Mouse (Mus musculus) stomach, postnatal 0 days (tissue): ENCODE results near the gene Tnrc6b. TPM values are rescaled to one million over a fixed set of nuclear protein-coding genes. Genes with fewer than 3 reads are reported as not detected.

Source experiments
- ATAC-seq: fragments of 200-750 bp; cut with Nextera tagmentation; 2 replicates; pipeline ENCODE4 v1.8.0; 2017; ENCODE audit not compliant: low FRiP score, low TSS enrichment
- DNase-seq: peaks from one replicate; pipeline ENCODE4 v3.0.0-alpha.2; 2016; ENCODE audit warnings: low spot score
- H3K27ac ChIP-seq: fragments of 300-500 bp; sonication (generic); replicated peaks from 2 replicates; pipeline ENCODE4 v1.5.1; 2014; ENCODE audit warnings: mild to moderate bottlenecking, control low read depth
- H3K27me3 ChIP-seq: fragments of 300-500 bp; sonication (generic); 2 replicates; pipeline ENCODE4 v1.6.1; 2014; ENCODE audit warnings: low read length; ENCODE audit not compliant: control insufficient read depth, insufficient read depth
- H3K36me3 ChIP-seq: fragments of 300-500 bp; sonication (generic); 2 replicates; pipeline ENCODE4 v1.6.1; 2014; ENCODE audit warnings: low read length, mixed read lengths; ENCODE audit not compliant: control insufficient read depth, insufficient read depth
- H3K4me1 ChIP-seq: fragments of 300-500 bp; sonication (generic); replicated peaks from 2 replicates; pipeline ENCODE4 v1.6.1; 2014; ENCODE audit warnings: antibody characterized with exemption; ENCODE audit not compliant: control insufficient read depth, insufficient read depth
- H3K4me2 ChIP-seq: fragments of 300-500 bp; sonication (generic); replicated peaks from 2 replicates; pipeline ENCODE4 v1.6.1; 2014; ENCODE audit warnings: low read depth, mild to moderate bottlenecking, control low read depth, moderate library complexity
- H3K4me3 ChIP-seq: fragments of 300-500 bp; sonication (generic); 2 replicates; pipeline ENCODE4 v1.5.1; 2014; ENCODE audit warnings: low read depth, low read length, control low read depth
- H3K9ac ChIP-seq: fragments of 300-500 bp; sonication (generic); 2 replicates; pipeline ENCODE4 v1.6.1; 2014; ENCODE audit warnings: mild to moderate bottlenecking, low read length, control low read depth, mixed read lengths
- H3K9me3 ChIP-seq: fragments of 300-500 bp; sonication (generic); 2 replicates; pipeline ENCODE4 v1.6.1; 2016; ENCODE audit warnings: low read length; ENCODE audit not compliant: control insufficient read depth
- CTCF ChIP-seq: IDR thresholded peaks from 2 replicates; pipeline ENCODE4 v1.5.1; 2016; ENCODE audit warnings: antibody characterized with exemption, low read depth, mild to moderate bottlenecking, moderate library complexity
- EP300 ChIP-seq: optimal IDR thresholded peaks from 2 replicates; pipeline ENCODE3; 2016; ENCODE audit warnings: antibody characterized with exemption
- WGBS: fragments of 180-500 bp; shearing (Covaris S2); extraction: QIAGEN DNeasy Blood & Tissue Kit; methylation state at CpG from one replicate; pipeline ENCODE4 v1.1.7; 2014; 5-methylcytosine and 5-hydroxymethylcytosine counted together
- polyA plus RNA-seq: library from polyadenylated mRNA; unstranded; fragments of >200 nt; fragmentation: Nextera tagmentation; extraction: Ambion mirVana; gene quantifications from 2 replicates; pipeline ENCODE4 v1.2.1, GENCODE M21; 2015

Gene Tnrc6b
- polyA plus RNA-seq, 1 experiment from 2014 or later, result 8.5 TPM

GRCm38 (mm10) chr15:80711401-80712151 is 463 bp downstream of the Tnrc6b start:
- under 1% methylated on average over 72 of the region's 106 CpGs for WGBS
- peak overlapping the region; percentile 96 for H3K27ac ChIP-seq
- H3K4me2 ChIP-seq, result peak overlapping the region; percentile 80
- ATAC-seq (peak; percentile 38), DNase-seq (peak; percentile 67)
- H3K9ac ChIP-seq, result peak overlapping the region; percentile 96
- no peaks in the 10 kb centered on the region for H3K9me3 ChIP-seq
- no peaks in the 10 kb centered on the region for H3K36me3 ChIP-seq
- H3K27me3 ChIP-seq, result no peaks in the 10 kb centered on the region
- TF ChIP-seq EP300 (no peak), CTCF (0 out of 2 replicates have a peak, but pooled peaks have one; percentile 11)
- peak overlapping the region; percentile 97 for H3K4me3 ChIP-seq
- H3K4me1 ChIP-seq, result peaks cover 7% of the 10 kb centered on the region; the same call in 1 of the 2 replicates

- H3K9me3 ChIP-seq, result no peaks in the 10 kb centered on the region
- H3K36me3 ChIP-seq, result no peaks in the 10 kb centered on the region
- H3K27me3 ChIP-seq, result no peaks in the 10 kb centered on the region
- H3K9ac ChIP-seq, result no peak overlapping the region
- no peak for TF ChIP-seq EP300
- no peak for TF ChIP-seq CTCF
- H3K4me3 ChIP-seq, result no peak overlapping the region
- H3K4me2 ChIP-seq, result no peak overlapping the region
- no peak overlapping the region for H3K27ac ChIP-seq
- ATAC-seq (no peak), DNase-seq (no peak)
- WGBS, result 72% methylated on average over 4 of the region's 4 CpGs
- H3K4me1 ChIP-seq, result 0 out of 2 replicates have a peak, but pooled peaks cover 3% of the 10 kb centered on the region
Measured at GRCm38 (mm10) chr15:80714299-80714698, 3.2 kb downstream of the Tnrc6b start.

- 63% methylated on average over 8 of the region's 8 CpGs for WGBS
- TF ChIP-seq EP300 (no peak), CTCF (no peak)
- H3K36me3 ChIP-seq, result no peaks in the 10 kb centered on the region
- ATAC-seq (no peak), DNase-seq (no peak)
- H3K9me3 ChIP-seq, result no peaks in the 10 kb centered on the region
- no peak overlapping the region for H3K4me3 ChIP-seq
- H3K4me2 ChIP-seq, result no peak overlapping the region
- no peak overlapping the region for H3K27ac ChIP-seq
- H3K27me3 ChIP-seq, result no peaks in the 10 kb centered on the region
- H3K9ac ChIP-seq, result no peak overlapping the region
- 0 out of 2 replicates have a peak, but pooled peaks cover 3% of the 10 kb centered on the region for H3K4me1 ChIP-seq
Measured at GRCm38 (mm10) chr15:80716631-80717135, 5.6 kb downstream of the Tnrc6b start.

GRCm38 (mm10) chr15:80717431-80717830 is 6.3 kb downstream of the Tnrc6b start:
- Histone ChIP-seq H3K4me2 (no peak overlapping the region), H3K4me3 (no peak overlapping the region), H3K9me3 (no peaks in the 10 kb centered on the region), H3K36me3 (no peaks in the 10 kb centered on the region), H3K27me3 (no peaks in the 10 kb centered on the region), H3K9ac (no peak overlapping the region), H3K4me1 (0 out of 2 replicates have a peak, but pooled peaks cover 2% of the 10 kb centered on the region), H3K27ac (no peak overlapping the region)
- ATAC-seq, result no peak
- no peak for DNase-seq
- TF ChIP-seq EP300 (no peak), CTCF (no peak)
- 26% methylated on average over 1 of the region's 1 CpGs for whole genome bisulfite sequencing

GRCm38 (mm10) chr15:80720249-80720648 is 9.1 kb downstream of the Tnrc6b start:
- Histone ChIP-seq H3K4me3 (no peak overlapping the region), H3K4me1 (no peaks in the 10 kb centered on the region), H3K9ac (no peak overlapping the region), H3K27ac (no peak overlapping the region), H3K4me2 (no peak overlapping the region), H3K27me3 (no peaks in the 10 kb centered on the region), H3K9me3 (no peaks in the 10 kb centered on the region), H3K36me3 (no peaks in the 10 kb centered on the region)
- WGBS, result 37% methylated on average over 5 of the region's 5 CpGs
- peak; percentile 74 for ATAC-seq
- TF ChIP-seq CTCF, result no peak
- TF ChIP-seq EP300, result no peak
- DNase-seq, result no peak

DNA sequence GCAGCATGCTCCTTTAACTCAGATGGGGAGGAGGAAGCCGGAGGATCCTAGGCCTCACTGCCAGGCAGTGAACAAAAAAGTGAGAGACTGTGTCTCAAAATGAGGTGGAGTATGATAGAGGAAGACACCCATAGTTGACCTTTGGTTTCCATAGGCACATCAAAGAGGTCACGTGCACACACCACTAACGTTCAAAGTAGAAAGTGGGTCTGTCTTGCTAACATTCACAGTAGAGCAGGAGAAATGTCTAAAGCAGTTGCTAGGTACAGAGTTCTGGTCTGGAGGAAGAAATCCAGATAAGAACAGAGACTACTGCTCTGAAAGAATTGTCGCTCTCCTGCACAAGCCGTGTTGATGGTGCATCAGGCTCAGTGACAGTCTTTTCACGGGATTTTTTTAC is 10.7 kb downstream of the Tnrc6b start:
- Histone ChIP-seq H3K27ac (no peak overlapping the region), H3K9ac (no peak overlapping the region), H3K4me2 (no peak overlapping the region), H3K4me1 (no peaks in the 10 kb centered on the region), H3K27me3 (no peaks in the 10 kb centered on the region), H3K4me3 (no peak overlapping the region), H3K9me3 (no peaks in the 10 kb centered on the region), H3K36me3 (no peaks in the 10 kb centered on the region)
- ATAC-seq (no peak), DNase-seq (no peak)
- 77% methylated on average over 6 of the region's 6 CpGs for WGBS
- TF ChIP-seq EP300, result no peak
- no peak for TF ChIP-seq CTCF
